Mouse (Mus musculus) CD4-positive, CD25-positive, alpha-beta regulatory T cell, adult 2 months (primary cell): ENCODE measurements around the gene Zfp316.

Source experiments
- DNase-seq: peaks from one replicate; pipeline ENCODE4 v3.0.0-alpha.2; 2012; ENCODE audit warnings: low read depth, low spot score

Zfp316 gene

DNA sequence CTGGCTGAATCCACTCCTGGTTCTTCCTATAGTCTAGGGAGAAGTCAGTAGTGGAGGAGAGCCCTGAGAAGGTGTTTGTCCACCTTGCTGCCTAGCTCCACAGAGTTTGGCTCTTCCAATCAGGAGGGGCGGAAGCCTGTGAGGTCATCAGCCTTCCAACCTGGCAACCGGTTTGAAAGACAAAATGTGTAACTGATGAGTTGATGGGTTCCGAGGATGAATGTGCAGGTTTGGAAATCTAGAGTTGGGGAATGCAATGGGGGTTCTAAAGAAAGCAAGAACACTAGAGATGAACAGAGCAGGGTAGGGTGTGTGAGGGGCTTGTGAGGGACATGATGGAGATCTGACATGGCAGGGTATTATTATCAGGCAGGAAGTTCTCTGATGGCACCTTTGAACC is 43.0 kb downstream of the Zfp316 start, which contains the start of gene Spdye4a:
Gene Spdye4a, minus strand, starts transcription at position 101 of the 400 bp plus-strand sequence.
- DNase-seq, result no peak

DNA sequence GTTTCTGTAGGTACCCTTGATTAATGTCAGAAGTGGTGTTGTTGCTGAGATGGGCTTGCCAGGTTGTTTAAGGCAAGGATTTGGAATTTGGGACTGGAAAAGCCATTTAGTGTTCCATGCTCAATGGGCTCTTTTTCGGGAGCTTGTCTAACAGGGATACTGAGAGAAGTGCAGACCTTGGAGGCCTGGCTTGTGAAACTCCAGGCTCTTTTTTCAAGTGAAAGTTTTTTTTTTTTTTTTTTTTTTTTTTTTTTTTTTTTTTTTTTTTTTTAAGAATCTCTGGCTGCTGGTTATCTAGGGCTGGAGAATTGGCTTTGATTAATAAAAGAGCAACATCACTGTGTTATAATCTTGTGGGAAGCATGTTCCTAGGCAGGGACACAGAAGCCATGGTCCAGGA is 47.5 kb downstream of the Zfp316 start:
- no peak for DNase-seq

DNA sequence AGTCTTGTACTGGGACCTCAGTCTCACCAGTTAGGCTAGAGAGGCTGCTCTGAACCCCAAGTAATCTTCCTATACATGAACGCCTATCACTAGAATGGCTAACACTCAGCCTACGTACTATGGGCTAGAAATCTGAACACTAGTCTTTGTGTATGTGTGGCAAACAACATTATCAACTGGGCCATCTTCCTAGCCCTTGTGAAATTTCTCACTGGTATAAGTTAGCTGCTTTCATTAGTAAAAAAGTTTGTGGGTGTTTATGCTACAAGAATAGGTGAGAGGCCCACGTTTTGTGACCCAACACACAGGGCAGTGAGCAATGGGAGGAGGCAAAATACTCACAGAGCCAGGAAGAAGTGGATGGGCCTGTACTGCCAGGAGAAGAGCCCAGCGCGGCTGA is 48.8 kb downstream of the Zfp316 start:
- DNase-seq, result no peak

- no peak for DNase-seq
Observed at GRCm38 (mm10) chr5:143213832-143214231, 56.0 kb downstream of the Zfp316 start.

DNA sequence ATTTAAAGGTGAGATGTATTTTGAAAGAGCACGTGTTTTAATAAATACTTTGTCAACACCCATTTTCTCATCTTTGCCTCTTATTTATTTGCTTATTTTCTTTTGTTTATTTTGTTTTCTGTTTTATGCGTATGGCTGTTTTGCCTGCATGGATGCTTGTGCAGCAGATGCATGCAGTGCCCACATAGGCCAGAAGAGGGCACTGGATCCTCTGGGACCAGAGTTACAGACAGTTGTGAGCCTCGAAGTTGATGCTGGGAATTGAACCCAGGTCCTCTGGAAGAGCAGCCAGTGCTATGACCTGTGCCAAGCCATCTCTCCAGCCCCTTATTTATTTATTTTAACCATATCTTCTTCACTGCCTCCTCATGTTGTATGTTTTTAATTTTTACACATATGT is 64.8 kb downstream of the Zfp316 start:
- DNase-seq, result peak; percentile 20
